Mouse (Mus musculus): Measurements from ENCODE around the gene Oaz3. TPM values are rescaled to one million over a fixed set of nuclear protein-coding genes. Genes with fewer than 3 reads are reported as not detected.

Oaz3 gene
- polyA plus RNA-seq, 1 experiment from 2014 or later, result 0.41 TPM

DNA sequence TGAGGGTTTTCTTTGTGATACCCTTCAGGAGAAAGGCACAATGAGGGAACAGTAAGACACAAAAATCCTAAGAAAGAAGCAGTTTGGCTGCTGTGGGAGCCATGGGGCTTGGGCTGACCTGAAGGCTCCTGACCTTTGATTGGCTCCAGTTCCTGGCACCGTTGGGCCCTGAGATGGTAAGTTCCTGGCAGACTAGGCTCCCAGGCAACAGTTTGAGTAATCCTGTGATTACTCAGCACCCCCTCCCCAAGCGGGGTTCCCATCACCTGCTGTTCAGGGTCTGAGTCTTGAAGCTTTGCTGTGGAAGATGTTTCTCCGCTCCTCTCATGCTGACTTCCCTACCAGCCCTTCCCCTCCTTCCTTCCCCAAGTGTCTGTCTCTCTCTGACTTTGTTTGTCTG, 60.2 kb downstream of the Oaz3 start:
- H3K27me3 ChIP-seq (ENCODE audit: control insufficient read depth, insufficient read depth, low read length), result no peaks in the 10 kb centered on the region
- no peak overlapping the region for H3K9ac ChIP-seq (ENCODE audit: low read length)
- no peak overlapping the region for H3K4me3 ChIP-seq (replicated peaks; ENCODE audit: low read length)
- H3K9me3 ChIP-seq (replicated peaks; ENCODE audit: control insufficient read depth, low read length), result no peaks in the 10 kb centered on the region
- H3K36me3 ChIP-seq (ENCODE audit: control insufficient read depth, insufficient read depth, low read length), result no peaks in the 10 kb centered on the region
- 64% methylated on average over 3 of the region's 3 CpGs for WGBS
- no peak overlapping the region for H3K27ac ChIP-seq (ENCODE audit: low read length)
- H3K4me2 ChIP-seq (ENCODE audit: low read depth, low read length), result no peak overlapping the region
- no peaks in the 10 kb centered on the region for H3K4me1 ChIP-seq (ENCODE audit: control insufficient read depth, insufficient read depth, low read length)
- ATAC-seq (ENCODE audit: insufficient read depth, low FRiP score), result no peak

Other genes with a start within 250 kb of the Oaz3 start
- gene Gm5286, start 247.2 kb downstream of the Oaz3 start, polyA plus RNA-seq (2015; fragmentation: Nextera tagmentation; extraction: Ambion mirVana), result not detected in 2 replicates
- gene Gm4778, start 179.9 kb downstream of the Oaz3 start, polyA plus RNA-seq (2015; fragmentation: Nextera tagmentation; extraction: Ambion mirVana), result not detected in 2 replicates
- gene Them4, start 133.8 kb downstream of the Oaz3 start, polyA plus RNA-seq (2015; fragmentation: Nextera tagmentation; extraction: Ambion mirVana), result 10.4 and 12.6 TPM in 2 replicates
- 32.1 and 49.6 TPM in 2 replicates for gene Them5, start 101.8 kb downstream of the Oaz3 start, polyA plus RNA-seq (2015; fragmentation: Nextera tagmentation; extraction: Ambion mirVana)
- 0.35 and 0.65 TPM in 2 replicates for gene C2cd4d, start 81.5 kb downstream of the Oaz3 start, polyA plus RNA-seq (2015; fragmentation: Nextera tagmentation; extraction: Ambion mirVana)
- gene Rorc, start 71.1 kb downstream of the Oaz3 start, polyA plus RNA-seq (2015; fragmentation: Nextera tagmentation; extraction: Ambion mirVana), result 7.4 and 8.6 TPM in 2 replicates
- gene Lingo4, start 45.4 kb downstream of the Oaz3 start, polyA plus RNA-seq (2015; fragmentation: Nextera tagmentation; extraction: Ambion mirVana), result 0.44 and 0.51 TPM in 2 replicates
- gene Tdrkh, start 30.6 kb downstream of the Oaz3 start, polyA plus RNA-seq (2015; fragmentation: Nextera tagmentation; extraction: Ambion mirVana), result 6.4 and 8.2 TPM in 2 replicates
- 67.8 and 71.8 TPM in 2 replicates for gene Mrpl9, start 597 bp downstream of the Oaz3 start, polyA plus RNA-seq (2015; fragmentation: Nextera tagmentation; extraction: Ambion mirVana)
- gene Celf3, start 34.4 kb upstream of the Oaz3 start, polyA plus RNA-seq (2015; fragmentation: Nextera tagmentation; extraction: Ambion mirVana), result 14.2 and 19.3 TPM in 2 replicates
- gene Riiad1, start 36.4 kb upstream of the Oaz3 start, polyA plus RNA-seq (2015; fragmentation: Nextera tagmentation; extraction: Ambion mirVana), result 1.6 and 3.4 TPM in 2 replicates
- 29.6 and 31.4 TPM in 2 replicates for gene Snx27, start 138.8 kb upstream of the Oaz3 start, polyA plus RNA-seq (2015; fragmentation: Nextera tagmentation; extraction: Ambion mirVana)
- not detected in 2 replicates for gene Gm10972, start 199.2 kb upstream of the Oaz3 start, polyA plus RNA-seq (2015; fragmentation: Nextera tagmentation; extraction: Ambion mirVana)
- 17.0 and 23.2 TPM in 2 replicates for gene Tuft1, start 215.0 kb upstream of the Oaz3 start, polyA plus RNA-seq (2015; fragmentation: Nextera tagmentation; extraction: Ambion mirVana)
- gene Selenbp2, start 249.6 kb upstream of the Oaz3 start, polyA plus RNA-seq (2015; fragmentation: Nextera tagmentation; extraction: Ambion mirVana), result 9.3 and 11.9 TPM in 2 replicates